Mouse (Mus musculus) E14TG2a.4 (cell line): Measurements from ENCODE around the gene Psmd10.

Experiments used
- CTCF ChIP-seq: conservative IDR thresholded peaks from 2 replicates; pipeline ENCODE4 v1.5.1; 2014; ENCODE audit warnings: low read length
- NANOG ChIP-seq: IDR thresholded peaks from 2 replicates; pipeline ENCODE4 v1.6.1; 2014; ENCODE audit warnings: borderline replicate concordance, low read length, mixed read lengths
- POU5F1 ChIP-seq: IDR thresholded peaks from 2 replicates; pipeline ENCODE4 v1.6.1; 2014; ENCODE audit warnings: low read length, borderline replicate concordance

DNA sequence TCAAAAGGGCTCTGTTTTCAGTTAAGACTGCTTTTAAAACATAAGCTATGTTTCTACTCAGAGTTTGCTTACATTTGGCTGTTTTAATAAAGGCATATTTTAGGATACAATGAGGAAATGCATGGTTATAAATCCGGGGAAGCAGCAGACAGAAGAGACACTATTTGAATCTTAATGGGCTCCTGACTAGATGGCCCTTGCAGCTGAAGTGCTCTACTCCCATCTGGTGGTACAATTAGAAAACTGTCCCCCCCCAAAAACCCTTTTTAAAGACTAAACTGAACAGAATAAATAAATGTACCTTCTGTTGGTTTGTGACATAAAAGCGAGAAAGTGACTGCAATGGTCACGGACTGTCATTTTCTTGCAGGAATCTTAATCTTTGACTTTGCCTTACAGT is 24.5 kb downstream of the Psmd10 start:
- 0 out of 2 replicates have a peak, but pooled peaks have one; percentile 10 for TF ChIP-seq CTCF
- TF ChIP-seq POU5F1: no peak
- TF ChIP-seq NANOG: no peak
